Comparison of ENCODE assay signal across 21 mouse cellular contexts in genomic region chr17:47749626-47750025, GRCm38 (mm10). TPM values are rescaled to one million over a fixed set of nuclear protein-coding genes. Genes with fewer than 3 reads are reported as not detected.
DNase-seq lines count a peak whose midpoint lies in the region; ATAC-seq and TF ChIP-seq lines count a peak whose summit lies in the region.
"Had no signal": no experiment of that assay in that cellular context is flagged by ENCODE, and none has a peak within 500 bp of the region (broad histone marks: within the 10 kb centered on the region; RNA-seq: fewer than 3 reads in every experiment).

No protein-coding gene starts in this region.

- H3K4me2 ChIP-seq in liver, postnatal 0 days (ENCODE audit: low read depth, low read length): no peak overlapping the region
- H3K4me2 ChIP-seq in intestine, embryonic 14.5 days (ENCODE audit: low read length): no peak overlapping the region
- H3K4me2 ChIP-seq in liver, embryonic 15.5 days: no peak overlapping the region
- H3K4me2 ChIP-seq in midbrain, embryonic 11.5 days: no peak overlapping the region
- H3K4me2 ChIP-seq in midbrain, embryonic 15.5 days: no peak overlapping the region
- H3K4me2 ChIP-seq: forebrain, embryonic 15.5 days had no signal

- DNase-seq in heart, embryonic 10.5 days (ENCODE audit: low spot score): no peak
- no peak for DNase-seq in heart, adult 8-10 months (ENCODE audit: low spot score)
- peak; percentile 56 for DNase-seq in liver
- DNase-seq in liver, postnatal 0 days: no peak
- DNase-seq in intestine, embryonic 14.5 days (ENCODE audit: low spot score): no peak
- no peak for DNase-seq in midbrain, embryonic 11.5 days (ENCODE audit: low spot score, missing footprints)
- DNase-seq: cerebellum, adult 18-20 months had no signal

- H3K9ac ChIP-seq in liver, postnatal 0 days (replicated peaks): no peak overlapping the region
- H3K9ac ChIP-seq in intestine, embryonic 14.5 days (ENCODE audit: low read length): no peak overlapping the region
- no peak overlapping the region for H3K9ac ChIP-seq in liver, embryonic 15.5 days
- H3K9ac ChIP-seq in midbrain, embryonic 11.5 days (ENCODE audit: low read length): no peak overlapping the region
- H3K9ac ChIP-seq in midbrain, embryonic 15.5 days: no peak overlapping the region
- H3K9ac ChIP-seq: forebrain, embryonic 15.5 days had no signal

- no peak for ATAC-seq in liver, postnatal 0 days
- no peak for ATAC-seq in intestine, embryonic 14.5 days (replicated peaks; ENCODE audit: low FRiP score, low TSS enrichment, low read depth)
- ATAC-seq in liver, embryonic 15.5 days (ENCODE audit: insufficient read depth): peak; percentile 56
- no peak for ATAC-seq in midbrain, embryonic 11.5 days (ENCODE audit: low FRiP score)
- ATAC-seq in midbrain, embryonic 15.5 days (replicated peaks): no peak
- ATAC-seq: forebrain, embryonic 15.5 days; hindbrain, embryonic 16.5 days; midbrain, embryonic 16.5 days had no signal

- no peak for TF ChIP-seq EP300 in liver, postnatal 0 days (IDR thresholded peaks at IDR 0.05; ENCODE audit: low read depth)

- TF ChIP-seq CTCF in liver, postnatal 0 days (IDR thresholded peaks at IDR 0.05; ENCODE audit: low read depth): no peak

- no peaks in the 10 kb centered on the region for H3K27me3 ChIP-seq in heart, embryonic 10.5 days (ENCODE audit: insufficient read depth, poor library complexity, severe bottlenecking)
- no peaks in the 10 kb centered on the region for H3K27me3 ChIP-seq in liver, postnatal 0 days (ENCODE audit: insufficient read depth, low read length)
- no peaks in the 10 kb centered on the region for H3K27me3 ChIP-seq in intestine, embryonic 14.5 days (replicated peaks; ENCODE audit: control insufficient read depth, insufficient read depth, low read length)
- no peaks in the 10 kb centered on the region for H3K27me3 ChIP-seq in liver, embryonic 15.5 days
- H3K27me3 ChIP-seq in midbrain, embryonic 11.5 days (ENCODE audit: control insufficient read depth, insufficient read depth, low read length): no peaks in the 10 kb centered on the region
- H3K27me3 ChIP-seq in midbrain, embryonic 15.5 days (replicated peaks): no peaks in the 10 kb centered on the region
- H3K27me3 ChIP-seq: forebrain, embryonic 15.5 days had no signal

- no peak overlapping the region for H3K4me3 ChIP-seq in heart, embryonic 10.5 days
- no peak overlapping the region for H3K4me3 ChIP-seq in liver, postnatal 0 days (ENCODE audit: low read depth, low read length)
- H3K4me3 ChIP-seq in intestine, embryonic 14.5 days (ENCODE audit: low read depth, low read length): no peak overlapping the region
- H3K4me3 ChIP-seq in liver, embryonic 15.5 days (replicated peaks): no peak overlapping the region
- H3K4me3 ChIP-seq in midbrain, embryonic 11.5 days (ENCODE audit: low read depth, low read length): no peak overlapping the region
- no peak overlapping the region for H3K4me3 ChIP-seq in midbrain, embryonic 15.5 days
- H3K4me3 ChIP-seq: erythroblast, embryonic 14.5 days; forebrain, embryonic 15.5 days had no signal

- H3K36me3 ChIP-seq in heart, embryonic 10.5 days: peaks cover 13% of the 10 kb centered on the region; the same call in 1 of the 2 replicates
- peaks cover 8% of the 10 kb centered on the region; the same call in 1 of the 2 replicates for H3K36me3 ChIP-seq in liver, postnatal 0 days (replicated peaks; ENCODE audit: insufficient read depth, low read length)
- no peaks in the 10 kb centered on the region for H3K36me3 ChIP-seq in intestine, embryonic 14.5 days (ENCODE audit: control insufficient read depth, insufficient read depth, low read length)
- peaks cover 10% of the 10 kb centered on the region for H3K36me3 ChIP-seq in liver, embryonic 15.5 days (replicated peaks)
- H3K36me3 ChIP-seq in midbrain, embryonic 11.5 days (ENCODE audit: control insufficient read depth, insufficient read depth, low read length): no peaks in the 10 kb centered on the region
- no peaks in the 10 kb centered on the region for H3K36me3 ChIP-seq in midbrain, embryonic 15.5 days (replicated peaks)
- H3K36me3 ChIP-seq: forebrain, embryonic 15.5 days had no signal

- H3K4me1 ChIP-seq in heart, embryonic 10.5 days: peaks cover 43% of the 10 kb centered on the region
- peaks cover 31% of the 10 kb centered on the region for H3K4me1 ChIP-seq in liver, postnatal 0 days (ENCODE audit: insufficient read depth)
- peaks cover 11% of the 10 kb centered on the region for H3K4me1 ChIP-seq in intestine, embryonic 14.5 days (replicated peaks; ENCODE audit: control insufficient read depth, insufficient read depth, low read length)
- H3K4me1 ChIP-seq in liver, embryonic 15.5 days (replicated peaks): peaks cover 46% of the 10 kb centered on the region
- no peaks in the 10 kb centered on the region for H3K4me1 ChIP-seq in midbrain, embryonic 11.5 days (ENCODE audit: control insufficient read depth, insufficient read depth, low read length)
- H3K4me1 ChIP-seq in midbrain, embryonic 15.5 days: no peaks in the 10 kb centered on the region
- H3K4me1 ChIP-seq: forebrain, embryonic 15.5 days had no signal

- 0 out of 2 replicates have a peak overlapping the region, but pooled peaks have one; percentile 54 for H3K27ac ChIP-seq in heart, embryonic 10.5 days
- H3K27ac ChIP-seq in liver, postnatal 0 days (ENCODE audit: low read depth): no peak overlapping the region
- peak overlapping the region; percentile 17; the same call in 1 of the 2 replicates for H3K27ac ChIP-seq in intestine, embryonic 14.5 days (ENCODE audit: low read depth)
- peak overlapping the region; percentile 48; the same call in 1 of the 2 replicates for H3K27ac ChIP-seq in liver, embryonic 15.5 days (replicated peaks)
- no peak overlapping the region for H3K27ac ChIP-seq in midbrain, embryonic 11.5 days (ENCODE audit: low read depth, low read length)
- no peak overlapping the region for H3K27ac ChIP-seq in midbrain, embryonic 15.5 days
- H3K27ac ChIP-seq: forebrain, embryonic 15.5 days had no signal

- 79% methylated on average over 3 of the region's 3 CpGs for WGBS in heart, embryonic 10.5 days
- 53% methylated on average over 3 of the region's 3 CpGs for WGBS in liver, postnatal 0 days (ENCODE audit: insufficient replicate concordance)
- 86% methylated on average over 3 of the region's 3 CpGs for WGBS in intestine, embryonic 14.5 days
- WGBS in liver, embryonic 15.5 days (ENCODE audit: insufficient replicate concordance): 42% methylated on average over 3 of the region's 3 CpGs
- 80% methylated on average over 3 of the region's 3 CpGs for WGBS in midbrain, embryonic 11.5 days
- 78% methylated on average over 3 of the region's 3 CpGs for WGBS in midbrain, embryonic 15.5 days

- H3K9me3 ChIP-seq in heart, embryonic 10.5 days: peaks cover 2% of the 10 kb centered on the region; the same call in 1 of the 2 replicates
- no peaks in the 10 kb centered on the region for H3K9me3 ChIP-seq in liver, postnatal 0 days (ENCODE audit: low read length)
- no peaks in the 10 kb centered on the region for H3K9me3 ChIP-seq in intestine, embryonic 14.5 days (ENCODE audit: control insufficient read depth, low read length)
- no peaks in the 10 kb centered on the region for H3K9me3 ChIP-seq in liver, embryonic 15.5 days (replicated peaks)
- H3K9me3 ChIP-seq in midbrain, embryonic 11.5 days (ENCODE audit: control insufficient read depth, low read length): no peaks in the 10 kb centered on the region
- 0 out of 2 replicates have a peak, but pooled peaks cover 2% of the 10 kb centered on the region for H3K9me3 ChIP-seq in midbrain, embryonic 15.5 days
- H3K9me3 ChIP-seq: forebrain, embryonic 15.5 days had no signal

RNA-seq across cellular contexts. Expression of gene Tfeb, which starts 12.8 kb away (rescaled TPM):
- polyA plus RNA-seq in heart, embryonic 10.5 days (2016; fragmentation: Nextera tagmentation; extraction: Ambion mirVana): 15.3 and 19.3 TPM in 2 replicates
- 10 to 100 TPM; 36.9 to 42.6 (median 39.1) TPM for total RNA-seq in heart, adult 8-10 months (2022)
- polyA plus RNA-seq in liver, postnatal 0 days (2015; fragmentation: Nextera tagmentation; extraction: Ambion mirVana): 5.8 and 7.1 TPM in 2 replicates
- polyA plus RNA-seq in intestine, embryonic 14.5 days (2014; fragmentation: Nextera tagmentation; extraction: Ambion mirVana): 9.3 and 13.6 TPM in 2 replicates
- polyA plus RNA-seq in liver, embryonic 15.5 days (2015; fragmentation: Nextera tagmentation; extraction: Ambion mirVana): 4.6 and 5.3 TPM in 2 replicates
- 1.4 and 2.1 TPM in 2 replicates for polyA plus RNA-seq in midbrain, embryonic 11.5 days (2014; fragmentation: Nextera tagmentation; extraction: Ambion mirVana)
- polyA plus RNA-seq in midbrain, embryonic 15.5 days (2015; fragmentation: Nextera tagmentation; extraction: Ambion mirVana): 3.2 and 3.8 TPM in 2 replicates

RNA-seq across cellular contexts. Expression of gene Pgc, which starts 23.0 kb away (rescaled TPM):
- polyA plus RNA-seq in heart, embryonic 10.5 days (2016; fragmentation: Nextera tagmentation; extraction: Ambion mirVana): 0.49 and 0.67 TPM in 2 replicates
- total RNA-seq in heart, adult 8-10 months (2022): not detected
- polyA plus RNA-seq in liver, postnatal 0 days (2015; fragmentation: Nextera tagmentation; extraction: Ambion mirVana): 0.07 and 0.15 TPM in 2 replicates
- polyA plus RNA-seq in intestine, embryonic 14.5 days (2014; fragmentation: Nextera tagmentation; extraction: Ambion mirVana): 2.1 and 2.6 TPM in 2 replicates
- polyA plus RNA-seq in liver, embryonic 15.5 days (2015; fragmentation: Nextera tagmentation; extraction: Ambion mirVana): not detected in 2 replicates
- not detected in 2 replicates for polyA plus RNA-seq in midbrain, embryonic 11.5 days (2014; fragmentation: Nextera tagmentation; extraction: Ambion mirVana)
- polyA plus RNA-seq in midbrain, embryonic 15.5 days (2015; fragmentation: Nextera tagmentation; extraction: Ambion mirVana): not detected in 2 replicates
- total RNA-seq: adrenal gland, postnatal 10 days; gastrocnemius, adult 8-10 months; heart, postnatal 4 days; layer of hippocampus, postnatal 14 days; left cerebral cortex, postnatal 36 days; liver, adult 2 months; megakaryocyte progenitor cell, adult 5-6 weeks had no signal
- polyA plus RNA-seq: erythroblast, embryonic 14.5 days; forebrain, embryonic 15.5 days; hindbrain, embryonic 16.5 days; kidney, embryonic 14.5 days had no signal

RNA-seq across cellular contexts. Expression of gene Prickle4, which starts 55.1 kb away (rescaled TPM):
- polyA plus RNA-seq in heart, embryonic 10.5 days (2016; fragmentation: Nextera tagmentation; extraction: Ambion mirVana): 0.79 TPM in 1 of 2 replicates, not detected in the other
- total RNA-seq in heart, adult 8-10 months (2022): 1 to 10 TPM; 3.0 to 5.6 (median 3.7) TPM
- 0.25 TPM in 1 of 2 replicates, not detected in the other for polyA plus RNA-seq in liver, postnatal 0 days (2015; fragmentation: Nextera tagmentation; extraction: Ambion mirVana)
- polyA plus RNA-seq in intestine, embryonic 14.5 days (2014; fragmentation: Nextera tagmentation; extraction: Ambion mirVana): 0.52 and 0.53 TPM in 2 replicates
- not detected in 2 replicates for polyA plus RNA-seq in liver, embryonic 15.5 days (2015; fragmentation: Nextera tagmentation; extraction: Ambion mirVana)
- 0.72 and 2.1 TPM in 2 replicates for polyA plus RNA-seq in midbrain, embryonic 11.5 days (2014; fragmentation: Nextera tagmentation; extraction: Ambion mirVana)
- polyA plus RNA-seq in midbrain, embryonic 15.5 days (2015; fragmentation: Nextera tagmentation; extraction: Ambion mirVana): 0.80 and 1.3 TPM in 2 replicates

RNA-seq across cellular contexts. Expression of gene Gm21981, which starts 55.4 kb away (rescaled TPM):
- 0.14 and 0.16 TPM in 2 replicates for polyA plus RNA-seq in heart, embryonic 10.5 days (2016; fragmentation: Nextera tagmentation; extraction: Ambion mirVana)
- total RNA-seq in heart, adult 8-10 months (2022): under 1 TPM; 0.31 to 0.68 (median 0.48) TPM
- polyA plus RNA-seq in liver, postnatal 0 days (2015; fragmentation: Nextera tagmentation; extraction: Ambion mirVana): 0.13 TPM in 1 of 2 replicates, not detected in the other
- polyA plus RNA-seq in intestine, embryonic 14.5 days (2014; fragmentation: Nextera tagmentation; extraction: Ambion mirVana): 0.90 and 1.4 TPM in 2 replicates
- polyA plus RNA-seq in liver, embryonic 15.5 days (2015; fragmentation: Nextera tagmentation; extraction: Ambion mirVana): 0.07 TPM in 1 of 2 replicates, not detected in the other
- 1.7 and 2.3 TPM in 2 replicates for polyA plus RNA-seq in midbrain, embryonic 11.5 days (2014; fragmentation: Nextera tagmentation; extraction: Ambion mirVana)
- polyA plus RNA-seq in midbrain, embryonic 15.5 days (2015; fragmentation: Nextera tagmentation; extraction: Ambion mirVana): 0.79 and 1.0 TPM in 2 replicates
- polyA plus RNA-seq: erythroblast, embryonic 14.5 days had no signal

Comparison
In these comparisons a context has a peak if more than half of its experiments do, and no peak if none do; other contexts are left out.
1. H3K27ac ChIP-seq: peak in heart, embryonic 10.5 days (single experiment), intestine, embryonic 14.5 days (single experiment) and liver, embryonic 15.5 days (single experiment); none in liver, postnatal 0 days (single experiment), midbrain, embryonic 11.5 days (single experiment) and midbrain, embryonic 15.5 days (single experiment).